Mouse (Mus musculus): Measurements from ENCODE around the gene Msi2. TPM values are rescaled to one million over a fixed set of nuclear protein-coding genes. Genes with fewer than 3 reads are reported as not detected.
A peak's percentile ranks its signal among the peaks of the same experiment; 100 is the strongest.

Gene Msi2
- polyA plus RNA-seq, 1 experiment: 78.5 TPM

DNA sequence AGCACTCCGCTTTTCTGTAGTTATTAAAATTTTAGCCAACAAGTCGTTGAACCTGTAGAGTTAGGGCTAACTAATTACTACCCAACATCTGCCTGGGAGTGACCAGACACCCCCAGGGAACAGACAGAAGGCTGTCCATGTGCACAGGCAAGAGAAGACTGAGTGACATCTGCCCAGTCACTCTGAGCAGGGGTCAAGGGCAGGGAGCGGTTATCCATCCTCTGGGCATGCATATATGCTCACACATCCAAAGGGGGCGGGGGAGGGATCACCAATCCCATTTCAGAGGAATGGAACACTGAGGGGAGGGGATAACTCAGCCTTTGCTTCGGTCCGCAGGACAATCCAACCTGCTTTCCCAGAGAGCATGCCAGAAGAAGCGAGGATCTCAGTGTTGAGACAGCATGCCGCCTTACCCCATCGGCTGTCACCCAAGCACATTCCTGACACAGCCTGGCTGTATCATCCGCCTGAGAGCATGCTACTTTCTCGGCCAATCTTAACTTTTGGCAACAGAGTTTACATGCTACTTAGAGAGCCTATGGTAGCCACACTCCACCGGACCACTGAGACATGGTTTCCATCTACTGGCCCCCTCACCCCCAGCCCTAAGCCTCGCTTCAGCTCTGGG lies 179.5 kb downstream of the Msi2 start:
- H3K4me1 ChIP-seq (ENCODE audit: control insufficient read depth, insufficient read depth, low read length): peaks cover 39% of the 10 kb centered on the region
- no peak overlapping the region for H3K27ac ChIP-seq (ENCODE audit: insufficient read depth, low read depth, low read length)
- no peak for TF ChIP-seq POLR2A (IDR thresholded peaks at IDR 0.05; ENCODE audit: insufficient read depth, low read depth, low read length)
- no peak for TF ChIP-seq CTCF (IDR thresholded peaks at IDR 0.05; ENCODE audit: insufficient read depth, low read depth, low read length)
- H3K4me3 ChIP-seq (ENCODE audit: insufficient read depth, low read depth, low read length): no peak overlapping the region
- 75% methylated on average over 13 of the region's 13 CpGs for WGBS

DNA sequence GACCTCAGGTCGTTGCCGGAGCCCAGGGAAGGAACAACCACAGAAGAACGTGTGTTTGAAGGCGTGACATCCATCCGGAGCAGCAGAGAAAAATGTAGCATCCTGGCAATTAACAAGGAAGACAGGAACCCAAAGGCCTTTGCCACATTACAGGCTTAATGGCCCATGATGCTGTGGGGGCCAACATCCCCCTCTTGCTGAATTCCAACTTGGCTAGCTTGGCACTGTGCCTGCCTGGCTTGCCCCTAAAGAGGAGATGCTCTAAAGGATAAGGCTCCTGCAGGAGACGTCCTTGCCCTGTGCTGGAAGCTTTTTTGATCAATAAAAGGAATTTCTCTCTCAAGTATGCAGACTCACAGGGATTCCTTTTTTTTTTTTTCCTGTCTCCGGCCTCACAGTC lies 181.0 kb downstream of the Msi2 start:
- Histone ChIP-seq H3K27ac (ENCODE audit: insufficient read depth, low read depth, low read length) (no peak overlapping the region), H3K4me1 (ENCODE audit: control insufficient read depth, insufficient read depth, low read length) (peaks cover 34% of the 10 kb centered on the region), H3K4me3 (ENCODE audit: insufficient read depth, low read depth, low read length) (no peak overlapping the region)
- WGBS: 72% methylated on average over 7 of the region's 7 CpGs
- no peak for TF ChIP-seq CTCF (IDR thresholded peaks at IDR 0.05; ENCODE audit: insufficient read depth, low read depth, low read length)
- TF ChIP-seq POLR2A (IDR thresholded peaks at IDR 0.05; ENCODE audit: insufficient read depth, low read depth, low read length): no peak

DNA sequence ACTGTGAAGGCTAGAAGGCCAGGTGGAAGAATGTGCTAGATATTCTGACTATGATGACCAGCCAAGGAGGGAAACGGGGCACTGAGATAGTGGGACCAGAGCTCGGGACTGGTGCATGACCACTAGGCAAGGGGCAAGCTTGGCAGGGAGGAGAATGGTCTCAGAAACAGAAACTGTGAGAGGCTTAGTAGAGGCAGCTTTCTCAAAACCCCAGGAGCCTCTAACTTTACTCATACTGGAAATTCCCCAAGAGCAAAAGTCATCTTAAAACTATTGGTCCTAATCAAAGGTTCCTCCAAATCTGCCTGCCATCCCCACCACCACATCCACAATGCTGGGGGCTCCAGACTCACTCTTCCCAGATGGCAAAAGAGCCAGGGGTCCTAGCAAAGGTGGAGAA lies 181.5 kb downstream of the Msi2 start:
- Histone ChIP-seq H3K4me3 (ENCODE audit: insufficient read depth, low read depth, low read length) (no peak overlapping the region), H3K4me1 (ENCODE audit: control insufficient read depth, insufficient read depth, low read length) (peaks cover 31% of the 10 kb centered on the region), H3K27ac (ENCODE audit: insufficient read depth, low read depth, low read length) (no peak overlapping the region)
- TF ChIP-seq POLR2A (IDR thresholded peaks at IDR 0.05; ENCODE audit: insufficient read depth, low read depth, low read length) (no peak), CTCF (IDR thresholded peaks at IDR 0.05; ENCODE audit: insufficient read depth, low read depth, low read length) (no peak)
- WGBS: 100% methylated on average over 2 of the region's 2 CpGs

DNA sequence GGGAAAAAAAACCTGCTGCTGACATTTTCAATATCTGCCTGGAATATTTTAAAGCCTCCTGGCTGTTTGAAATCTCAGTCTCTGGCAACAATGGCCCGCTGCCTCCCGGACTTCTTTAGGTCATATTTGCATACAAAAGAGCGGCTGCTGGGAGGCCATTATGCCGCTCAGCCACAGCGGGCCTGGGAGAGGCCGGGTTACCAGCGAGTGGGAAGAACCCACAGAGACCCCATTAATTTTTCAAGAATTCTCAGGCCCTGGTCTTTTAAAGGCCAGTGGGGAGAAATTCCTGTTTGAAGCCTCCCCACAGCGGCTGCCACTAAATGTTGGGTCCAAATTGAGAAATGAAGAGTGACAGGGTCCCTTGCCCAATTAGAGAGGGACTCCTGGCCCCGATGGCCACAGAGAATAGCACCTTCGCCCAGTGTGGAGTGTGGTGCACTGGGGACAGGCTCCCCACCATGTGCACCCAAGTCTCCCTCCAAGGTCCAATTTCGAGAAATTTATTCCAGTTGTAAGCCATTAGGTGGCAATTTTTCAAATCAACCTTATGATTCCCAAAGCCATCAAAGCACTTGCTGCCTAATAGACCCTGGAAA lies 183.9 kb downstream of the Msi2 start:
- TF ChIP-seq POLR2A (IDR thresholded peaks at IDR 0.05; ENCODE audit: insufficient read depth, low read depth, low read length): no peak
- no peak for TF ChIP-seq CTCF (IDR thresholded peaks at IDR 0.05; ENCODE audit: insufficient read depth, low read depth, low read length)
- H3K27ac ChIP-seq (ENCODE audit: insufficient read depth, low read depth, low read length): 0 out of 2 replicates have a peak overlapping the region, but pooled peaks have one; percentile 22
- H3K4me1 ChIP-seq (ENCODE audit: control insufficient read depth, insufficient read depth, low read length): peaks cover 25% of the 10 kb centered on the region
- WGBS: 65% methylated on average over 11 of the region's 11 CpGs
- no peak overlapping the region for H3K4me3 ChIP-seq (ENCODE audit: insufficient read depth, low read depth, low read length)

DNA sequence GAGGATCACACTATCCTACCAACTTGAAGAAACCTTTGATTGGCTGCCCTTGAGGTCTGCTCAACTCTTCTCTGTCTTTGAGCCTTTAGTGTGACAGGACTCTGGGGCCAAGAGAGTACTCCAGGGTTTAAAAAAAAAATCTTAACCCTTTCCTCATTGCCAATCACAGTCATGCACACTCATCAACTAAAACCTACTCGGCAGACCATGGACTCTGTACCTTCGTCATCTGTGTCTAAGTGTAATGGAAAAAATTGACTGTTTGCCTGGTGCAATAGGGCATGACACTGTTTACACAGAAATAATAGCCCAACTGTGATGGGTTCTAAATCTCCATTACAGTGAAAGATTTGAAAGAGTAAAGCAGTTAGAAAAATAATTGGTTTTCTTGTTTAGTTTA lies 186.3 kb downstream of the Msi2 start:
- H3K4me3 ChIP-seq (ENCODE audit: insufficient read depth, low read depth, low read length): no peak overlapping the region
- no peak overlapping the region for H3K27ac ChIP-seq (ENCODE audit: insufficient read depth, low read depth, low read length)
- TF ChIP-seq POLR2A (IDR thresholded peaks at IDR 0.05; ENCODE audit: insufficient read depth, low read depth, low read length) (no peak), CTCF (IDR thresholded peaks at IDR 0.05; ENCODE audit: insufficient read depth, low read depth, low read length) (no peak)
- peaks cover 15% of the 10 kb centered on the region for H3K4me1 ChIP-seq (ENCODE audit: control insufficient read depth, insufficient read depth, low read length)
- WGBS: 78% methylated on average over 2 of the region's 2 CpGs

DNA sequence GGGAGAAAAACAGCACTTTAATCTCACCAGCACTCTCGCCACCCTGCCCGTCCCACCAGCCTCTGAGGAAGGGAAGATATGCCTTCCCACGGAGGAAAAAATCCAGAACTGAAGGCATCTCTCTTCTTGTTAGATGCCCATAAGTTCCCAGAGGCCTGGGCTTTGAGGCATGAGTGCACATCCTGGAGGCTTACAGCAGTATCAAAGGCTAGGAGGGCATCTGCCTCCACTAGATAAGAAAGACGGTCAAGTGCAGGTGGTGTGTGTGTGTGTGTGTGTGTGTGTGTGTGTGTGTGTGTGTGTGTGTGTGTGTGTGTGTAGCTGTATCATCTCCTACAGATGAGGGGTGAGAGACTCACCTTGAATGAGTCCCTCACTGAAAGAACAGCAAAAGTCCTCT lies 188.3 kb downstream of the Msi2 start:
- Histone ChIP-seq H3K4me3 (ENCODE audit: insufficient read depth, low read depth, low read length) (no peak overlapping the region), H3K27ac (ENCODE audit: insufficient read depth, low read depth, low read length) (no peak overlapping the region), H3K4me1 (ENCODE audit: control insufficient read depth, insufficient read depth, low read length) (peaks cover 18% of the 10 kb centered on the region)
- 85% methylated on average over 4 of the region's 4 CpGs for WGBS
- no peak for TF ChIP-seq POLR2A (IDR thresholded peaks at IDR 0.05; ENCODE audit: insufficient read depth, low read depth, low read length)

DNA sequence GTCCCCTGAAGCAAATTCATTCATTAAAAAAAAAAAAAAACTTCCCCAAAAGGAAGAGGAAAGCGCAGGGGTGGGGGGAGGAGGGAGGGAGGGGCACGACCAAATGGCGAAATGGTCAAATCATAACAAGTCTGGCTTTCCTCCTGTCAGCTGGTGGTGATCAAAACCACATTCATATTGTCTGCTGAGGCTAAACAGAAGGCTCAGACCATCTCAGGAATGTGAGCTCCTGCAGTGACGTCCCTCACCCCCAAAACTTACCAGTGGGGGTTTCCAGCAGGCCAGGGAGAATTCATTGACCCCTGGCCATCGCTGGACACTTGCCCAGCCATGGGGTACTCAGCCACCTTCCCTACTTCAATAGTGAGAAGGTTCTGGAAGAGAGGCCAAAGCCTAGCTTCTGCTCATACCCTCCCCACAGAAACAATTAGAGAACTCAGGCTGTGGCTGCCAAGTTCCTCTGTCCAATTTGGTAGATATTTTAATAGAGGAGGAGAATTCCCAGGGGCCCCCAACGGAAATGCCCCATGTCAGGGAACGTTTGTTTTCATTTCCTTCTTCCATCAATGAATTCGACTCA lies 189.7 kb downstream of the Msi2 start:
- Histone ChIP-seq H3K27ac (ENCODE audit: insufficient read depth, low read depth, low read length) (peak overlapping the region; percentile 34; the same call in 1 of the 2 replicates), H3K4me3 (ENCODE audit: insufficient read depth, low read depth, low read length) (no peak overlapping the region), H3K4me1 (ENCODE audit: control insufficient read depth, insufficient read depth, low read length) (peaks cover 21% of the 10 kb centered on the region)
- WGBS: 56% methylated on average over 8 of the region's 8 CpGs
- no peak for TF ChIP-seq CTCF (IDR thresholded peaks at IDR 0.05; ENCODE audit: insufficient read depth, low read depth, low read length)
- TF ChIP-seq POLR2A (IDR thresholded peaks at IDR 0.05; ENCODE audit: insufficient read depth, low read depth, low read length): no peak

DNA sequence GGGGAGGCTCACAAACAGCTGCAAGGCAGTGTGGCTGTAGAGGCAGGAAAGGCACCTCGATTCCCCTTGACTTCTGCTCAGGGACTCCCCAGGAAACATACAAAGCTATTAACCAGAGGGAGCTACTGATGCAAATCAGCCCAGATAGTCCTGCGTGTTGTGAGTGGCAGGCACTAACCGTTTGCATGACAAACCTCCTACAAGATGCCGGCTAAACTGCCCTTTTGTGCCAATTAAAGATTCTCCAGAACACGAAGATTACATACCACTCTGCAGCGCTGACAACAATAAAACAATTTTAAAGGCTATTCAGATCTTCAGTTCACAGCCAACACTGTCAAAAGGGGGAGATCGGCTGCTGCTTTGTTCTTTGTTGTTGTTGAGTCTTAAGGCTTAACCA lies 191.6 kb downstream of the Msi2 start:
- no peak for TF ChIP-seq CTCF (IDR thresholded peaks at IDR 0.05; ENCODE audit: insufficient read depth, low read depth, low read length)
- no peak for TF ChIP-seq POLR2A (IDR thresholded peaks at IDR 0.05; ENCODE audit: insufficient read depth, low read depth, low read length)
- WGBS: 35% methylated on average over 7 of the region's 7 CpGs
- Histone ChIP-seq H3K4me3 (ENCODE audit: insufficient read depth, low read depth, low read length) (no peak overlapping the region), H3K27ac (ENCODE audit: insufficient read depth, low read depth, low read length) (no peak overlapping the region), H3K4me1 (ENCODE audit: control insufficient read depth, insufficient read depth, low read length) (peaks cover 22% of the 10 kb centered on the region)

DNA sequence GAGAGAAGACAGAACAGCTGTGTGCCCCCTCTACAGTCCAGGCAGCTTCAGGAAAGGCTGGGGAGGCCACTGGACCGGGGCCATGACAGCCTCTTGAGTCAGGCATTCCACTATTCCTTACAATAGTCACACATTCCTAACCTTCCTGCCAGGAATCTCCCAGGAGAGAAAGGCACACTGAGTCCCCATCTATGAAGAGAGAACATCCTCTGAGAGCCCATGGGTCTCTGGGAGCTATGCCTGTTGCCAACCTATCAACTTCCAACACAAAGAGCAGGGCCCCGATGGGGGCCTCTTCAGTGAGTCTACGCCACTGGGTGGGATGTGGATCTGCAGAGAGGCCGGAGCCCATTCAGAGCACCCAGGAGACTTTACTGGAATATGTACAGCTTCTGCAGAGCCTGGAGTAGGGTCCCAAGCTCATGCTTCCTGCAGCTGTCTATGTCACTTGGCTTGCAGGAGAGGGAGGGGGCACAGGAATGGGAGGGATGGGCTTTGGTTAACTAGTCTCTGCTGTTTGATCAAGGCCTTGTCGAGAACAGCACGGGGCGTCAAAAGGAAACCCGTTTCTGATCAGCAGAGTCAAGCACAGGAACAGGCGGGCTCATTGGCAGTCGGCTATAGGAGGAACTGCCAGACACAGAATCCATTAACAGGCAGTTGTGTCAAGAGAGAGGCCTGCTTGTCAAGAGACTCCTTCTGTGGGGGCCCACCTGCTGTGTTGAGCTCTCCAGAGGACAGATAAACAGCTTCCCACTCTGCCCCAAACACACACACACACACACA lies 193.3 kb downstream of the Msi2 start:
- Histone ChIP-seq H3K4me1 (ENCODE audit: control insufficient read depth, insufficient read depth, low read length) (peaks cover 22% of the 10 kb centered on the region), H3K4me3 (ENCODE audit: insufficient read depth, low read depth, low read length) (no peak overlapping the region), H3K27ac (ENCODE audit: insufficient read depth, low read depth, low read length) (peak overlapping the region; percentile 68)
- WGBS: 50% methylated on average over 10 of the region's 10 CpGs
- TF ChIP-seq CTCF (IDR thresholded peaks at IDR 0.05; ENCODE audit: insufficient read depth, low read depth, low read length) (no peak), POLR2A (IDR thresholded peaks at IDR 0.05; ENCODE audit: insufficient read depth, low read depth, low read length) (no peak)

Data from olfactory bulb, adult 2 months (tissue).